Mouse (Mus musculus): ENCODE results near the gene Skor1.

Gene Skor1

DNA sequence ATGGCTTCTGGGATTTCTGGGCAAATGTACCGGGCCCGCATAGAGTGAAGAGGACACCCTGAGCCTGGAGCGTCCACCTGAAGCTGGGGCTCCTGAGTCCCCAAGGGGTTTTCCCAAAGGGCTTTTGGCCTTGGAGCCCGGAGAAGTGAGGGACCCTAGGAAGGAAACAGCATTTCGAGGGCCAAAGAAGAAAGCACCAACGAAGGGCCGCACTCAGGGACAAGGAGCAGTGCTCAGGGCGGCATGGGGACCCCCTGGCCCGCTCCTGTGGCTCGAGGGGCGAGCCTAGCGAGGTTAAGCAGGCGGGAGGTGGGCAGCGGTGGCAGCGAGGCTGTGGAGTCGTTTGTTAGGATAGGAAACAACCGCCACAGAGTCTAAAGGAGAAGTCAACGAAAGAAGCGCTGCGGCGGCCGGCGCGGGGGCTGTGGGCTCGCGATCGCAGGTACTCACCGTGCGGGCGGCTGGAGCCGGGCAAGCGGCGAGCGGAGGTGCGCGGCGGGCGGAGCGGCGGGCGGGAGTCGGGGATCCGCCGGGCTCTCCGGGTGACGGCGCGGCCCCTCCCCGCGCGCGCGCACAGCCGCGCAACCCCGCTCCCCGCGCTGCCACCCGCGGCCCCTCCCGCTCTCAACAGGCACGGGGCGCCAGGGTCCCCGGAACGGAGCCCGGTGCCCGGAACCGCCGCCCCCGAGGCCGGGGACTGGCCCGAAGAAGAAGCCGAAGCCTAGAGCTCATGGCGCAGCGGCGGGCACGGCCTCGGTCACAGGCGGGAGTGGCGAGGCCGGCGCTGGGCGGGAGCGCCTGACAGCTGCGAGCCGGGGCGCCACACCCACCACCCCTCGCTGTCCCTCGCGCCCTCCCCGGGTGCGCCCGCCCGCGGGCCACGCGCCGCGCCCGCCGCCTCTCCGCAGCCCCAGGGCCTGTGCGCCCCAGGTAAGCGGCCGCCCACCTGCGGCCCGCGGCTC, at the start of gene Skor1:
TSS of gene Skor1 (minus strand) at position 552 of the 962 bp plus-strand sequence.
- WGBS, result 1% methylated on average over 90 of the region's 108 CpGs

DNA sequence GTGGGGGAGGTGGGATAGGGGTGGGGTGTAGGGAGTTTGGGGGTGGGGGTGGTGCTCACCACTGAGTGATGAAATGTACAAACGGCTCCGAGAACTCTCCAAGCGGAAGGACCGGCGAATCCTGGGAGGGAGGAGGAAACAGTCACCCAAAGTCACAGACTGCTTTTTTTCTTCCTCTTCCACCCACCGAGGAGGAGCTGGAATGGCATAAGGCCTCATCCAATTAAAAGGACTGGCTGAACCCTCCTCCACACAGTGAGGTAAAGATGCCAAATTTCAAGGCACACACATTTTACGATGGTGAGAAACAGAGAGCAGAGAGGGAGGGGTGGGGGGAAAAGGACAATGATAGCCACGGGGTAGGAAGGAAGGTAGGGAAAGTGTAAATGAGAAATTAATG, 48.5 kb upstream of the Skor1 start:
- WGBS, result 33% methylated on average over 8 of the region's 8 CpGs

DNA sequence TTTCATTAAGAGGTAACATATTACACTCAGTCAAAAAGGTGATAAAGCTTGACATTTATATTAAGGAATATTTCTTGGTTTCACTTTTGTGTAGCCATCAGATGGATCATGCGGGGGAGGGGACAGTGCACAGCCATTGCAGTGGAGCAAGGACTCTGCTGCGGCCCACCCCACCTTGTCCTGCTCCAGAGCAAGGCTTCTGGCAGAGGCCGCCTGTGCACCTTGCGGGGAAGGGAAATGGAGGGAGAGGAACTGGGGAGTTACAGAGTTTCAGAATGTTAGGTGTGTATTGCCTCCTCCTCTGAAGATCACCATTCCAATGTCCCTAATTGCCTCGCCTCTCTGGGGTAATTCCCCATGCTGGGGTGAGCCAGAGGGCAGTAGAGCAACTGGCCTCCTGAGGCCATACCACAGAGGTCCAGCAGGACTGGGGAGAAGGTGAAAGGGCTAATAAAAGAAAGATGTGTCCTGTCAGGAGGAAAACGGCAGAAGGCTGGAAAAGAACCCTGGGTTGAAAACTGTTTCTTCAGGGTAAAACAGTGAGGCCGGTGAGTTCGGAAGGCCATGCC, 47.4 kb upstream of the Skor1 start:
- 88% methylated on average over 8 of the region's 8 CpGs for whole genome bisulfite sequencing

DNA sequence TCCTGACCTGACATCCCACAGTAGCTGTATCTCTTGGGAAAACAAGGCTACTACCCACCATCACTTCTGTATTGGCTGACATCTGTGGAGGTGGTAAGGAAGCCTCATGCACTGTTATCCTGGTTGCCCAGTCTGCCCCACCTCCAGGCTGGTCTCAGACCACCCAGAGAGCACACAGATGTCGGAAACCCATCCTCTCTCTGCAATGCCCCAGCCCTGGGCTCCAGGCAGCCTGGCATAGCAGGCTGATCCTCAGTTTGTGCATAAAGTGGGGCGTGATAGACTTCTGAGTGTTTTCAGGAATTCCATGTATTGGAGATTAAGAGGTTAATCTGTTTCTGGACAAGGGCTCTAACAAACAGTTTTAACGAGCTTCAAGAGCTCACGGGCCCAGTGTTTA, 46.8 kb upstream of the Skor1 start:
- 88% methylated on average over 4 of the region's 4 CpGs for WGBS

DNA sequence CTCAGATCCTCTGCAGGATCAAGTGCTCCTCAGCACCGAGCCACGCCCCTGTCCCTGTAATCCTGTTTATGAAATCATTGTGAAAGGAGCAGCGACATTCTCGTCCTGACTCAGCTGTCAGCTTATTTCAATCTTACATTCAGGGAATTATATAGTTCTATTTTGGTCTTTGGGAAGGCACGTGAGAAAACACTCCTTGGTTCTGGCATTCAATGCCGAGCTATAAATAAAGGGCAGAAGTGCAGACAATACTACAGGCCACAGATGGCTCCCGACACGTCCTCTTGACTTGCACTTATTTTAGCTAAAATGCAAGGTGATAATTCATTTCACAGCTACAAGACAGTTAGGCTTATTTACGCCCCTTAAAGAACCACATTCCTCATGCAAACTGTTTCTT, 46.0 kb upstream of the Skor1 start:
- WGBS, result 62% methylated on average over 9 of the region's 9 CpGs

DNA sequence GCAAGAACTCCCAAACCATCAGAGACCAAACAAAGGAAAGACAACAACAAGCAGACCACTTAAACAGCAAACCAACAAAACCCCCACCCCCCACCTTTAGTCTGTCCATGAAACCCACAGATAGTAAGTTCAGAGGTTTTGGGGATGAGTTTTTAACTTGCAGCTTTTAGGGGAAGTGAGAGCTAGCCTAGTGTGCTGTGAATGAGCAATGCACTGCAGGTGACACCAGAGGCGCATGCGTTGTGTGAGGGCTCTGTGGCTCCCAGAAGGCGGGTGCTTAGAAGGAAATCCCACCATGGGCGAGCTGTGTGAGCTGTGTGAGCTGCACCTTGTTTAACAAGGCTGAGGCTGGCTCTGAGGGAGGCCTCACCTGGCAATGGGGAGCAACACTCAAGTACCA, 44.0 kb upstream of the Skor1 start:
- 94% methylated on average over 4 of the region's 4 CpGs for WGBS

DNA sequence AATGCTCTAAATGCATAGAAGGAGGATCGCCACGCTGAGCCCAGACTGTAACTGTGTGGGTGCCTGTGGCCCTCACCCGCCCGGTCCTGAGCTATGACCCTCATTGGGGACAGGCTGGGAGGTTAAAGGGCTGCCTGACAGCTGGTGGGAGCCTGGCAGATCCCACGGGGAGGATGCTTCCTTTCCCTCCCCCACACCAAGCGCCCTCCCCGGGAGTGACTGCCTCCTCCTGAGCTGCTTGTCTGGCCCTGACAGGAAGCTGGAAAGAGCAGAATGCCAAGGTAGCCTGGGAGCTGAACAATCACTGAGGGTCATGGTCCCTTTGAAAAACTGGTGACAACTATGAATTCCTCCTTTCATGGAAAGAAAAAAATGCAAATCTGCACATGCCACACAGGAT, 38.5 kb upstream of the Skor1 start:
- WGBS, result 64% methylated on average over 7 of the region's 7 CpGs

DNA sequence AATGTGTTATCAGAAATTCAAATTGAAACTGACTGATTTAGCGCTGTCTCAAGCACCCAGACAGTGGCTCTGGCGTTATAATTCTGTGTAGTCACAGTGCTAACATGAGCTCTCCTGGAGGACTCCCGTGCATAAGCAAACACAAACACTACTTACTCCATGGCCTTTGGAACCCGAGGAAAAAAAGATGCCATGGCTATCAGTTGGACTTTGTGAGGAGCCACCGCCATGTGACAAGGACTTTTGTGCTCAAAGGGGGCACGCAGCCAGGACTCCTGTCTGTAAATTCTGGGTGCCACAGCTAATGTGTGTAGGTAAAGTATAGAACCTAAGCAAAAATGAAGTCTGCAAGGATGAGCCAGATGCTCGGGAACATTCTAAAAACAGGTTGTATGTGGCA, 36.5 kb upstream of the Skor1 start:
- WGBS, result 86% methylated on average over 7 of the region's 7 CpGs

DNA sequence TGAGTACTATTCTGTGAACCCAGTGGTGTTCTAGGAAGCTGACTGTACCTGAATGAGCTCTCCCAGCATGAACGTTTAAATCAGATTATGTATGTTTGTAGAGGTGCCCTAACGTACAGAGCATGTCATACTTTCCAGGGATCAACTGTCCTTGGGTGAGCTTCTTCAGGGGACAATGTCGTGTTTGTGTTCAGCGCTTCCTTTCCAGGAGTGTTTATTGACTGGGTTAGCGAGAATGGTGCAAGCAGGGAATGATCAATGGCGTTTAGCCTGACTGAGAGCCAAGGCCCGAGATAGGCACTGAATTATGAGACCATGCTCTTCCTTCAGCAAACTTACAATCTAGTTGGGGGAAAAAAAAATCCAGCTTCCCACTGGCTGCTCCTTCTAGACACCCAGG, 35.1 kb upstream of the Skor1 start:
- 94% methylated on average over 7 of the region's 7 CpGs for WGBS

DNA sequence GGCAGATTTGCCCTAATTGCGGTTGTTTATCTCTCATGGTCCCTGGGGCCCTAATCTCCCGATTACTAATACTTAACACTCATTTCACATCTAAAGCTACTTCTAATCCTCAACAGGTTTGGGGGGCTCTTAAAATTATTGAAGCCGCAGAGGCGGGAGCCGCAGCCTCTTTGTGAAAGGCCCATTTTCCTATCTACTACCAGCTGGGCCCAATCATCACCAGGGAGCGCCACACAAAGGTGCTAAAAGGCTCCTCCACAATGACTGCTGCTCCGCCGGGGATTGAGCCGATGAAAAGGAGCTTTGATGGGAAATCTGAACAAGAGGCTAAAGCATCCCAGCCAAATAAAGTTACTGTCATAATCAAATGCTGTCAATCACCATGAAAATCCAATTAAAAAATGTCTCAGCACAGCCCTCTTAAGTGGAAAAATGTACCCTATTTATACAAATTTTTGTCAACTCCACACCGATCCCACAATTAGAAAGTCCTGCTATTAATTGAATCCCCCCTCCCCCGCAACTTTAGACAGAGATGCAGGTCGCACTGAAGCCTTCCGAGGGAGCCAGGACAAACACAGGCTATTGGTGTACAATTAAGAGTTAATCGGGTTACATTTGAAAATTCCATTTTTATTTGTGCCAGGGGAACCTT, 33.7 kb upstream of the Skor1 start:
- WGBS, result 72% methylated on average over 14 of the region's 14 CpGs

DNA sequence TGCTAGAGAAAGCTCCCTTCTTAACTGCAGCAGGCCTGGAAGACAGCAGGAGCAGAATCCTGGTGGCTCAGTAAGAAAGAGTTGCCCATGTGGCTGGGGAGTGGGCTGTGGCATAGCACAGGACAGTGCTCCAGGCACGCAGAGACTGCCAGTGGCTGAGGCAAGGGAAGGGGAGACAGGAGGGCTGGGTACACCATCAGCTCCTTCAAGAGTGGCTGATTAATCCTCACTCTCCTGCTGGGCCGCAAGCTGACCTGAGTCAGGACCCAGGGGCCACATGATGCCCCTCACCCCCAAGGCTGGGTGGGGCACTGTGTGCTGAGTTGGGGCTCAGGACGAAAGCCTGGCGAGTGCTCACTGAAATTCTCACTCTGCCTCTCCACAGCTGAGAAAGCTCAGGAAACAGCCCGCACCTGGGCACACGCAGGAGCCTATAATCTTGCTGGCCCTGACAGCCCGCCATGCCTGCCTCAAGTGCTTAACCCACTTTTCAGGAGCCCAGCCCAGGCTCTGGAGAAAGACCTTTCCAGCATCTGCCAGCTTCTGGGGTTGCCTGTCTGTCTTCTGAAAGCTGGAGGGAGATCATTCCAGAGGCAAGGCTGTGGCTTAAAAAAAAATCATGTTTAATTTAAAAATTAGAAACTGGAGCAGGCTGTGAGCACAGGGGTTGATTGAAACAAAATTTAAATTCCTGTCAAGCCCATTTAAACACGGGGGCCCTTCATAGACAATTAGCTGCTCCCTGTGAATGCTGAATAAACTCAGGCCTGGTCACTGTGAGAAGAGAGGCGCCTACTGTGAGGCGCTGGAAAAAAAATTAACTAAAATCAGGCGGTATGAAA, 32.8 kb upstream of the Skor1 start:
- WGBS, result 83% methylated on average over 11 of the region's 11 CpGs

DNA sequence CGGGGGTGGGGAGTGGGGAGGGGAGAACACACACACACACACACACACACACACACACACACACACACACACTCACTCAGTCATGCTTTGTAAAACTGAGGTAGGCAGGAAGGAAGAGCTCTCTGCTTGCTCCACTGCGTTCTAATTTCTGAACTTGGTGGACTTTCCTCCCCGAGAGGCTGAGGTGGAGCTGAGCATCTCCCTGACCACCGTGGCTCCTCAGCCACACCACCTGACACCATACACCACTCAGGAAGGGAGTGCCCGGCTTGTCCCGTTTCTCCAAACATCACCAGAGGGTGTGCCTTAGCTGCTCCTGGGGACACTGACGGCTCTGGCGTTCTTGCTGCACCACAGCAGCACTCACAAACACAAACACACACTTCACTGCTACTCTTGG, 29.5 kb upstream of the Skor1 start:
- 87% methylated on average over 8 of the region's 8 CpGs for WGBS

DNA sequence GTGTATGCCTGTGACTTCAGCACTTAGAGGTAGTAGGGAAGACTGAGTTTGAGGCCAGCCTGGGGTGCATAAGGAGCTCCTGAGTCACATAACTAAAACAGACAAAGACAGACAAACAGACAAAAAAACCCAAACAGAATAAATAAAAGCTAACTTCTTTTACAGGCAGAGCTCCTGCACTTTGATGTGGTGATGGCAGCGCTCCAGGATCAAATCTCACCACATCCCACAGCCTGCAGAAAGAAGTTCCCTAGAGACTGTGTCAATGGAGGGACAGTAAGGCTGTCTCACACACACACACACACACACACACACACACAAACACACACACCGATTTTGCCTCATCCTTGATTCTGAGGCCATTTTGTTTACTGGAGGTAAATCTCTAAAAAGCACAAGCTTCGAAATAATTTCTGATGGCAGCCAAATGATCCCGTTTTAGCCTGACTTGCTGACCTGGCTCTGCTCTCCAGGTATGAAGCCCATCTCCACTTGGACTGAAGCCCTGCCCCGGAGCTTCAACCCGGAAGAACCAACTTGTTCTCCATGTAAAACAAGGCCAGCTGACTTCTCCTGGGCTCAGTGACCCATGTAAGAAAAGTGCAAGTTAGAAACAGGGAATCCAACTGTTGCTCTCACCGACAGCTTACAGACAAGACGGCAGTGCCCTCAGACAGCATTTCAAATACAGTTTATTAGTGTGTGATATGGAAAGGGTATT, 25.4 kb upstream of the Skor1 start:
- WGBS, result 90% methylated on average over 8 of the region's 8 CpGs

DNA sequence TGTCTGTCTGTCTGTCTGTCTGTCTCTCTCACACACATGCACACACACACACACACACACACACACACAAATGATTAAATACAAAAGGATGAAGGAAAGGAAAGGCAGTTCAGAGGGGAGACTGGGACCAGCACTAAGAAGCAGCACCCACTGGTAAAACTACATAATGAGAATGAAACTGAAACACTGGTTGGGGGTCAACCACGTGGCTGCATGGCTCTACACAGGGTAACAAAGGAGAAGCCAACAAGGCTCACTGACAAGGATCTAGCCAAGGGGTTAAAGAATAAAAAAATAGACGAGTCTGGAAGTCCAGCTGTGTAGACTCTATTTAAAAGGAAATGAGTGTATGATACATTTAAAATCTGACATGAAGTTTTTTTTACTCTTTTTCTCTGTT, 23.2 kb upstream of the Skor1 start:
- WGBS, result 62% methylated on average over 2 of the region's 2 CpGs

DNA sequence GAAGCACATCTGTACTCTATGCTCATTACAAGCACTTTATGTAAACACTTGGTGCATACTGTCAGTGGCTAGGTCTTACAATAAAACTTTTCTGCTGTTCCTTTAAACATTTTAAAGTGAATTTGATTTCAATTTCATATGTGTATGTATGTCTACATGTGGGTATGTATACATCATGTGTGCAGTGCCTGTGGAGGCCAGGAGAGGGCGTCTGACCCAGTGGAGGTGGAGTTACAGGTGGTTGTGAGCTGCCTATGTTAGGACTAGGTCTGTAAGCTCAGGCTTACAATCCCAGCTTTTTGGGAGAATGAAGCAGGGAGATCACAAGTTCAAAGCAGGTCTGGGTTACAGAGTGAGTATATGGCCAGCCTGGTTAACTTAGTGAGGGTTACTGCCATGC, 20.4 kb upstream of the Skor1 start:
- 88% methylated on average over 1 of the region's 1 CpGs for WGBS

DNA sequence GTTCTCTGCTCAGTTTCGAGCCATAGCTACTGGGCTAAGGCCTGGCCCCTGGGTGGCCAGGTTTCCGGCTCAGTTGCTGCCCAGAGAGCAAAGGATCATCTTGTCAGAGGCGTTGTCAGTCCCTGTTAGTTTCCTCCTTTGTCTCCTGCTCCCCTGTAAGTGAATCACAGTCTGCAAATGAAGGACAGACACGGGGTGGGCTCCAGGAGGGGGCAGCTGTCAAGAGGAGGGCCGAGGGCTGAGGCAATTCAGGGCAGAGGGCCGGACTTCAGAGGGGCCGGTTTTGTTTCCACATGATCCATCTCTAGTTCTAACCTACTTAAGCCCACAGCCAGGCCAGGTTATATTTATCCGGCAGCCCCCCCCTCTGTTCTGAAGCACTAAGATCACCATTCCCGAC, 16.3 kb upstream of the Skor1 start:
- 73% methylated on average over 9 of the region's 9 CpGs for WGBS

DNA sequence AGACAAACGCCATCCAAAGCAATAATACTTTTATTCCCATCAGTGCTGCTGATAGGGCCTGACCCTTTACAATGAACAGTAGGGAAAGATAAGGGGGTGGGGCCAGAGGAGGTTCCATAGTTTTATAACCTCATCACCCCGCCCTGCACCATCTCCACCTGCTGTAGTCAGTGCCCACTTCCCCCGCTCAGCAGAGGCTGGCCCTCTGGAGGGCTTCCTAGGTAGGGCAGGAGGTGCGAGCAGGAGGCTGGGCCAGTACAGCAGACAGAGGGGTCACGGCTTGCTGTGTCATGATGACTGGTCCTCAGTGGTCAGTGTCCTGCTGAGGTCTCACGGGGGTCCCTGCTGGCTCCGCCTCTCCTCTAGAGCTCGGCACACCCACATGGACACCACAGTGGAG, 15.0 kb upstream of the Skor1 start:
- 82% methylated on average over 8 of the region's 8 CpGs for WGBS

DNA sequence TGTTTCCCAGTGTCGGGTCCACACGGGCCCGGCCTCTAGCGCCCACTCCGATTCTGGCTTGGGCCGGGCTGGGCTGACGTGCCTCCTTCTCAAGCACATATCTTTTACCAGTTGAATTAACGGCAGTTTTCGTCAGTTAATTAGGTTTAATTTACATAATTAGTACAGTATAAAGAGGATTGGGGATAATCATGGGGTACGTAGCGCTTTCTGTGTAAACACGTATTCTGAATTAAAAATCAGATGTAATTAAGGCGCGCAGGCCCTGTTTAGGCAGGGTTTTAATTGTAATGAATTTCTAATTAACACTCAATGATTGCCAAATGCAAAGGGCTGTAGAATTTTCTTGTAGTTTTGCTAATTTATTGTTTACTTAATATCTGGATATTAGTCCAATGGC, 3.2 kb upstream of the Skor1 start:
- WGBS, result 24% methylated on average over 14 of the region's 14 CpGs

DNA sequence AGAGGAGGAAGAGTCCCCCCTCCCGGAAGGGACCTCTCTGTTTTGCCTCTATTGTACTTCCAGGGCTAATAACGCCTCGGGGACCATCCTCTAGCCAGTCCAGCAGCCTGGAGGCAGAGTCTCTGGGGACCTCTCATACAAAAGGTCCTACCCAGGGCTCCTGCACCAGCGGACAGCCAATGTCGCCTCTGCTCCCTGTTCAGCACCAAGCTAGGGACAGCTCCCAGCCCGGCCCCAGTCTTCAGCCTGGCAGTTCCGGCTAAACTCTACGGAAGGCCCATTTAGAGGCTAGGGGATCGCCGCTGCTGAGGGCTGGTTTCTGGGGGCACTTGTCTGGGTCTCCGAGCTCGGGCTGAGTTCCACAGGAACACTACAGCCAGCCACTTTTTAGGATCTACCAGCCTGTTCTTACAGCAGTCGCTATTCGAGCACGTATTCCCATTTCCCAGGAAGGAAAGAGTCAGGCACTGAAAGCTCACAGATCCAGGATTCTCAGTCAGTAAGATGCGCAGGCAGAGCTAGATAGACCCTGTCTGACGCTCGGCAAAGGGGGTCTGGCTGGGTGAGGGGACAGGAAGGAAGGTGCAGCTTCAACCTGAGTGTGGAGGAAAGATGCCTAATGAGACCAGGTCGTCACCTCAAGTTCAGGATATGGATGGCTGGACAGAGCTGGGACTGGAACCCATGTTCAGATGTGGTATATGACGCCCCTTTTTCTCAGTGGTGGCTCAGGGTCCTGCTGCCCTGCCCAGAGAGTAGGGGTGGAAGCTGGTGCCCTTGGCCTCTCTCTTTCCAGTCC, 2.5 kb upstream of the Skor1 start:
- 8% methylated on average over 20 of the region's 20 CpGs for WGBS

DNA sequence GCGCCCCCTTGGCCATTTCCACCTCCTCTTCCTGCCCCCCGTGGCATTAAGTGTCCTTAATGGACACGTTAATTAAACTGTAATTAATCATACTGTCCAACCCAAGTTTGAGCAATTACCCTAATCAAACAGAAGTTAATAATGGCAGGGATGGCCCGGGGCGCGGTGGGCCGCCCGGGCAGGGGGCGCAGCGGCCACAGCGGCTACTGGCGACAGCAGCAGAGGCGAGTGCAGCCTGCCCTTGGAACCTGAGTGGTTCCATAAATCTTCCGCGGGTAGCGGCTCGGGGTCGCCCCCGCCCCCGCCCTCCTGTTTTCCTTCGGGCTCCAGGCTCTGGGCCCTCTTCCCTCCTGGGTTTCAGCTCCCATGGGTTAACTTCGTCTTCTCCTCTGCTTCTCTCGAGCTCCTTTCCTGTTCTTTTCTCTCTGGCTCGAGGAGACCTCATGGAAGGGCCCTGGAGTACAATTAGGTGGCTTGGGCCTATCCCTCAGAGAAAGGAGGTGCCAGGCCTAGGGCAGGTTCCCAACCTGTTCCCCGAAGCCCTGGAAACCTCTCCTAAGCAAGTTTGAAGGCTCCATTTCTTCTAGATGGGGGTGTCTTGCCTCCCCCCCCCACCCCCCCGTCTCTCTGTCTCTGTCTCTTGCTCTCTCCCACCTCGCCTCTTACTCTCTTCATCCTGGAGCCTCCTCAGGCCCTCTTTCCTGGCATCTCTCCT, 1.5 kb upstream of the Skor1 start:
- WGBS, result 9% methylated on average over 27 of the region's 27 CpGs

Data from cerebral cortex, adult 2 months (tissue).